Mouse (Mus musculus) brain, embryonic 14.5 days (tissue): ENCODE measurements at regions not wholly inside any gene's neighbourhood (a gene's known extent, or its start where the extent isn't known, plus 50 kb on each side); places are given as distances from the start of the nearest gene placed in this dataset.

Source experiments
- CTCF ChIP-seq: fragments of 200-500 bp; IDR thresholded peaks from 2 replicates; pipeline ENCODE4 v1.5.1; 2012; ENCODE audit warnings: inconsistent platforms, mild to moderate bottlenecking, moderate library complexity, borderline replicate concordance; ENCODE audit not compliant: insufficient read depth, insufficient read length; ENCODE audit errors: extremely low read depth
- POLR2A ChIP-seq: fragments of 200-500 bp; IDR thresholded peaks from 2 replicates; pipeline ENCODE4 v1.6.1; 2012; ENCODE audit warnings: mild to moderate bottlenecking, inconsistent platforms, borderline replicate concordance; ENCODE audit not compliant: poor library complexity, insufficient read depth, insufficient read length, severe bottlenecking; ENCODE audit errors: extremely low read depth

DNA sequence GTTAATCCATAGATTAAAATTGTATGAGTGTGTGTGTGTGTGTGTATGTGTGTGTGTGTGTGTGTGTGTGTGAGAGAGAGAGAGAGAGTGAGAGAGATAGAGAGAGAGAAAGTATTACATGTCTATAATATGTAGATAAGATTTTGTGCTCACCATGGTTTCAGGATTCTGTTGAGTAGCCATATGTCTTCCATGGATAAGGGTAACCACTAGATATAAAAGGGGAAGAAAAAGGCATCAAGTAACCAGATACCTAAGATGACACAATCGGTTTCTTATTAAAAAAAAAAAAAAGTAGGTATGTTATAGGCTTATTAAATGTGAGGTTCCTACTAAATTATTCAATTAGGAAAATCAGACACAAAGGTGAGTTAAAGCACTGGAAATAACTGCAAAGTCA is 135.1 kb upstream of the B3galt2 start:
- TF ChIP-seq POLR2A (no peak), CTCF (no peak)
